Mouse (Mus musculus) liver, postnatal 0 days (tissue): ENCODE data around the gene Adck2.

ENCODE experiments used
- CTCF ChIP-seq: sonication (generic); IDR thresholded peaks from 2 replicates; pipeline ENCODE4 v1.5.1; 2016; ENCODE audit warnings: antibody characterized with exemption, low read depth
- EP300 ChIP-seq: IDR thresholded peaks from 2 replicates; pipeline ENCODE4 v1.6.1; 2016; ENCODE audit warnings: antibody characterized with exemption, low read depth, mild to moderate bottlenecking

GRCm38 (mm10) chr6:39601828-39602227 lies 28.2 kb downstream of the Adck2 start:
- TF ChIP-seq EP300 (no peak), CTCF (no peak)
